Mouse (Mus musculus): Measurements from ENCODE around the gene Bean1.

DNA sequence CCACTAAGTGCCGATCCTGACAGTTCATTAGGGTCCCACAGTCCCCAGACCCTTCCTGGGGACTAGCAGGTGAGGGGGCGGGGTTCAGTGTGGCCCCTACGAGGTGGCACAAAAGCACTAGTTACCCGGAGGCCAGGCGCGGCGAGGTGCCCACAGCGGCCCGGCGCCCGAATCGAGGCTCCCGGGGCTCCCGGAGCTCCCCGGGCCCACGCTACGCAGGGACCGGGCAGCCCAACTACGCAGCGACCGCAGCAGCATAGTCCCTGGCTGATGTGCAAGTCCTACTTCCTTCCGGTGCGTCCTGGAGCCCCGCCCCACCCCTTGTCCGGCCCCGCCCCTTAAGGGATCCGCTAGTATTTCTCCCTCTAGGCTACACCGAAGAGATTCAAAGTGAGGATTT lies 78.0 kb downstream of the Bean1 start, which contains the start of gene Tk2:
- TF ChIP-seq POLR2A (IDR thresholded peaks at IDR 0.05; ENCODE audit: insufficient read depth, low read length) = peak; percentile 32
- TF ChIP-seq CTCF (IDR thresholded peaks at IDR 0.05; ENCODE audit: low read depth, low read length) = no peak
- TF ChIP-seq EP300 (IDR thresholded peaks at IDR 0.05; ENCODE audit: insufficient read depth, low read depth, low read length) = no peak
